Mouse (Mus musculus) thymus, adult 2 months (tissue): Measurements from ENCODE around the gene Rapgef5.

Experiments used
- CTCF ChIP-seq: fragments of 200-500 bp; IDR thresholded peaks from 2 replicates; pipeline ENCODE4 v1.5.1; 2012; ENCODE audit warnings: mild to moderate bottlenecking, control low read depth, low read length, moderate library complexity, borderline replicate concordance; ENCODE audit not compliant: control insufficient read depth, poor library complexity, insufficient read depth; ENCODE audit errors: extremely low read depth
- POLR2A ChIP-seq: fragments of 200-500 bp; IDR thresholded peaks from 2 replicates; pipeline ENCODE4 v1.6.1; 2012; ENCODE audit warnings: mild to moderate bottlenecking, low read length, control low read depth, moderate library complexity; ENCODE audit not compliant: control insufficient read depth, poor library complexity, insufficient read depth; ENCODE audit errors: extremely low read depth

DNA sequence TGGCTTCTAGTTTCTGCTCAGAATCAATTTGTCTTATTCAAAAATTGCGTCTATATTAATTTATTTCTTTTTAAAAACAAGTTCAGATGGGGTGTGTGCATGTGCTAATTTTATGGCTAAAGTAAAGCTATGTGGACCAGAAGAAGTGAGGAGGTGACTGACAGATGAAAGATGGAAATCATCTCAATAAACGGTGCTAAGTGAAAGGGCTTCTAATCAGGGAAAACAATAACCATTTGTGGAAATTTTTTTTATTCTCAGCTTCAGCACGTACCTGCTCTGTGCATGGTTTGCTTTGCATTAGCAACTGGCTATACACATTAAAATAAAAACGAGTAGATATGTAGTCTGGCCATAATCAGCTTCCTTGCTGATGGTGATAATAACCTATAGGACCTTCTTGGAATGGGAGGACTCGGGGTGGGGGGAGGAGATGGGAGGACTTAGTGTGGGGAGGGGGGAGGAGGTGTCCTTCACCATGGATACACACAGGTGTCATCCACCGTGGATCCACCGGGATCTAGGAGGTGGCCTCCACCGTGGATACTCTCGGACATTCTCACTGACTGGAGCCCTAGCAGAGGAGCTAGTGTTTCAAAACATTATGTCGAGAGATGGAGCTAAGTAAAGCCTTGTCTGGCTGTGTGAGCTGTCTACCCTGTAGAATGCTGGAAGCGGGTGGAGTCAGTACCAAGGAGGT, 221.2 kb downstream of the Rapgef5 start:
- TF ChIP-seq CTCF (no peak), POLR2A (no peak)
